Mouse (Mus musculus) heart, embryonic 12.5 days (tissue): Measurements from ENCODE around the gene Thsd4. TPM values are rescaled to one million over a fixed set of nuclear protein-coding genes. Genes with fewer than 3 reads are reported as not detected.
"Not testable (repeated sequence)": the region's sequence is repeated elsewhere in the genome, so short reads cannot be mapped to it uniquely, and the experiment has no call there.

ENCODE experiments used
- ATAC-seq: fragments of 200-750 bp; cut with Nextera tagmentation; 2 replicates; pipeline ENCODE4 v1.8.0; 2017; ENCODE audit warnings: moderate TSS enrichment, moderate library complexity; ENCODE audit not compliant: insufficient number of reproducible peaks, low FRiP score
- H3K27ac ChIP-seq: fragments of 300-500 bp; sonication (generic); 2 replicates; pipeline ENCODE4 v1.5.1; 2016; ENCODE audit warnings: mild to moderate bottlenecking, moderate library complexity; ENCODE audit not compliant: poor library complexity, severe bottlenecking
- H3K27me3 ChIP-seq: fragments of 300-500 bp; sonication (generic); replicated peaks from 2 replicates; pipeline ENCODE4 v1.6.1; 2016; ENCODE audit warnings: mild to moderate bottlenecking, moderate library complexity
- H3K36me3 ChIP-seq: fragments of 300-500 bp; sonication (generic); 2 replicates; pipeline ENCODE4 v1.6.1; 2016; ENCODE audit warnings: mild to moderate bottlenecking, moderate library complexity
- H3K4me1 ChIP-seq: fragments of 300-500 bp; sonication (generic); replicated peaks from 2 replicates; pipeline ENCODE4 v1.6.1; 2016; ENCODE audit warnings: mild to moderate bottlenecking
- H3K4me2 ChIP-seq: fragments of 300-500 bp; sonication (generic); 2 replicates; pipeline ENCODE4 v1.6.1; 2016; ENCODE audit warnings: mild to moderate bottlenecking, moderate library complexity
- H3K4me3 ChIP-seq: fragments of 300-500 bp; sonication (generic); 2 replicates; pipeline ENCODE4 v1.5.1; 2016; ENCODE audit warnings: mild to moderate bottlenecking
- H3K9ac ChIP-seq: fragments of 300-500 bp; sonication (generic); 2 replicates; pipeline ENCODE4 v1.6.1; 2016; ENCODE audit warnings: mild to moderate bottlenecking, moderate library complexity
- H3K9me3 ChIP-seq: fragments of 300-500 bp; sonication (generic); replicated peaks from 2 replicates; pipeline ENCODE4 v1.6.1; 2016; ENCODE audit warnings: mild to moderate bottlenecking, moderate library complexity
- WGBS: fragments of 180-500 bp; shearing (Covaris S2); methylation state at CpG from one replicate; pipeline ENCODE4 v1.1.7; 2016; 5-methylcytosine and 5-hydroxymethylcytosine counted together
- polyA plus RNA-seq: library from polyadenylated mRNA; unstranded; fragments of >200 nt; fragmentation: Nextera tagmentation; extraction: Ambion mirVana; gene quantifications from 2 replicates; pipeline ENCODE4 v1.2.1, GENCODE M21; 2016

The Thsd4 gene
- polyA plus RNA-seq, 1 experiment from 2014 or later, result 12.4 TPM

- Histone ChIP-seq H3K4me2 (no peak overlapping the region), H3K27ac (0 out of 2 replicates have a peak overlapping the region, but pooled peaks have one; percentile 8), H3K27me3 (no peaks in the 10 kb centered on the region), H3K4me3 (no peak overlapping the region), H3K9ac (no peak overlapping the region), H3K36me3 (no peaks in the 10 kb centered on the region), H3K9me3 (no peaks in the 10 kb centered on the region), H3K4me1 (peaks cover 21% of the 10 kb centered on the region)
- ATAC-seq, result no peak
- WGBS, result 60% methylated on average over 9 of the region's 12 CpGs
These were observed 580.6 kb downstream of the Thsd4 start for GRCm38 (mm10) chr9:59940913-59941884.

DNA sequence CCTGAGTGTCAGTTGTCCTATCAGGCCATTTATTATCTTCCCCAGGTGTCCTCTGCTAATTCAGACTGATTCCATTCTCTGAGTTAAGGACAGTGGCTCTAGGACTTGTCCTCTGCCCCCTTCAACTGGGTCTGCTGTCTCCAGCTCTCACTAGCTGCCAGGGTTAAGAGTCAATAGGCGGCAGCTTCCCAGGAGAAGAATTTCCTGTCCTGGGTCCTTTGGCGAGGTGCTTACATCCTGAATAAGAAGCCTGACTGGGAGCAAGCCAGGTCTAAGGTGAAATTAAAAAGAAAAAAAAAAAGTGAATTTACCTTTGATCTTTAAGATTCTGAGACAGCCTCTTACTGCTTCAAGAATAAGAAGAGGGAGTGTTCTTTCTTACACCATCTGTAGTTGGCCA is 582.2 kb downstream of the Thsd4 start:
- H3K4me3 ChIP-seq, result no peak overlapping the region
- 57% methylated on average over 2 of the region's 2 CpGs for WGBS
- no peak overlapping the region for H3K4me2 ChIP-seq
- ATAC-seq, result no peak
- H3K9ac ChIP-seq, result no peak overlapping the region
- no peak overlapping the region for H3K27ac ChIP-seq
- no peaks in the 10 kb centered on the region for H3K27me3 ChIP-seq
- H3K4me1 ChIP-seq, result peaks cover 21% of the 10 kb centered on the region
- no peaks in the 10 kb centered on the region for H3K36me3 ChIP-seq
- no peaks in the 10 kb centered on the region for H3K9me3 ChIP-seq

DNA sequence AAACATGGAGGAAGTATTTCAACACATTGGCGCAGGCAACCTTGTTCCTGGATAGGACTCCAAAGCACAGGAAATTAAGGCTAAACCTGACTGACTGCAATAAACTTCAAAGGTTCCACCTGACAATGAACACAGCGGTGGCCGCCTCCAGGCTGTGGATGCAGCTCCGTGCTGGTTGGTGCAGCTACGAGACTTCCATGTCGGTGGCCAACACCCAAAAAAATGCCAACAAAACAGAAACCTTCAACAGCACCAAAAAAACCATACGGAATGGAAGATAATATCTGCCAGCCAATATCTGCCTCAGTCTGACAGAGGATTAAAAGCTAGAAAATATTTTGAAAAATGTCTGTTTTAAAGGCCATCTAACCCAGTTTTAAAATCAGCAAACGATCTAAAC is 583.3 kb downstream of the Thsd4 start:
- no peak overlapping the region for H3K9ac ChIP-seq
- no peak overlapping the region for H3K27ac ChIP-seq
- no peaks in the 10 kb centered on the region for H3K9me3 ChIP-seq
- no peak for ATAC-seq
- H3K27me3 ChIP-seq, result no peaks in the 10 kb centered on the region
- H3K4me3 ChIP-seq, result no peak overlapping the region
- 85% methylated on average over 8 of the region's 8 CpGs for WGBS
- no peak overlapping the region for H3K4me2 ChIP-seq
- H3K4me1 ChIP-seq, result peaks cover 21% of the 10 kb centered on the region
- H3K36me3 ChIP-seq, result no peaks in the 10 kb centered on the region

GRCm38 (mm10) chr9:59935866-59936265 is 586.0 kb downstream of the Thsd4 start:
- not testable (repeated sequence) for H3K9ac ChIP-seq, H3K4me3 ChIP-seq, ATAC-seq, H3K9me3 ChIP-seq, H3K4me2 ChIP-seq, H3K4me1 ChIP-seq, H3K36me3 ChIP-seq, H3K27me3 ChIP-seq, H3K27ac ChIP-seq
- WGBS, result 80% methylated on average over 8 of the region's 8 CpGs

DNA sequence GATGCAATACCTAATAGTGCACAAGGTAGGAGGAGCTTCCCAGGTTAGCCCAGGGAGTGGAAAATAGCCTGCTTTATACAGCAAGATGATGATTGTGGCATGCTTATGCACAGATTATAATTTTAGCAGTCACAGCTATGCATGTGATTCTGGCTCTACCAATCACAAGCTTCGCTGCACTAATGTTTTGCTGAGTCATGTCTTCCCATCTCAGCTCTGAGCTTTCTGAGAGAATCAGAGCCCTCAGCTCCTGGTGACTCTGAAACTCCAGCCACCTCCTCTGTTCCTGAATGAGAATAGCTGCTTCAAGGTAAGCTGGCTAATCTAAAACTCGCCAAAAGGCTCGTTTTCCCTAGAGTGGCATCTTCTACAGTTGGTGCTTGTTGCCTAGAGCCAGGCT is 591.6 kb downstream of the Thsd4 start:
- 71% methylated on average over 3 of the region's 3 CpGs for WGBS
- Histone ChIP-seq H3K4me2 (no peak overlapping the region), H3K4me3 (no peak overlapping the region), H3K27ac (no peak overlapping the region), H3K4me1 (no peaks in the 10 kb centered on the region), H3K9me3 (no peaks in the 10 kb centered on the region), H3K9ac (no peak overlapping the region), H3K36me3 (peaks cover 17% of the 10 kb centered on the region), H3K27me3 (no peaks in the 10 kb centered on the region)
- ATAC-seq, result no peak

Other genes starting within 250 kb of the Thsd4 start
- 10.3 and 12.2 TPM in 2 replicates for gene Lrrc49, start 166.1 kb upstream of the Thsd4 start, polyA plus RNA-seq
- 0.83 and 0.87 TPM in 2 replicates for gene Larp6, start 190.9 kb upstream of the Thsd4 start, polyA plus RNA-seq